Mouse (Mus musculus) mouse trophoblast stem cell (cell line): ENCODE data around the gene Col6a2.

Experiments
- in situ Hi-C, 2 experiments: fragments of 300-500 bp; cut with MseI, MboI; formaldehyde crosslinking; loops; 2 replicates in 1 of 2; 3 replicates in 1 of 2; pipeline ENCODE4 v1.15.1; 2025

Gene Col6a2

DNA sequence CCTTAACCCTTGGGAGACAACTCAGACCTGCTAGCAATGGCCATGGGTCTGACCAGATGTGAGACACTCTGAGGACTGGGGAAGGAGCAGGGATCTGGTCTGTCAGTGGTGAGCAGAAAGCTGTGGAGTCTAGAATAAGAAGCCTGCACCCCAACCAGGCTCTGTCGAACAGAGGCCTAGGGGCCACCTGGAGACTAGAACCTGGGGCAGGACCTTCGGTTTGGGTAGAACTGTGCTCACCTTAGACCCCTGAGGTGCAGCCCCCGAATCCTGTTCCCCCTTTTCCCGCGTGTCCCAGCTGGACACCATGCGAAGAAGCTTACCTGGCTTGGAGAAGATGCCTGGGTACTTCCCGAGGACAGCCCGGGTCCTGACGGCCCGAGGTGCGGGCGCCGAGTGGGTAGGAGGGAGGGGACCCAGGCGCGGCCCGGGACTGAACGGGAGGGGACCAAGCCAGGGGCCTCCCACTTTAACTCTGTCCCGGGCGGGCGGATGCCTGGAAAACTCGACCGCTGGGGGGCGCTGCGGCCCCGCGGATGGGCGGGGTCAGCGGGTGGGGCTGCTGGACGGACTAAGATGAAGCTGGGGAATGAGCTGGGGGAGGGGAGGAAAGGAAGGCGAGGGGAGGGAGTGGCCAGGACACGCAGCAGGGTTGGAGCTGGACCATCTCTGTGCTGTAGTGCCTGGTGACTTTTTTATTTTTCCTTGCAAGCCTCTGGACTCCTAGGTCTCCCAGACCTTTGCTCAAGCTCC, at the start of gene Col6a2:
Gene Col6a2, minus strand, starts transcription at position 703 of the 753 bp plus-strand sequence.
- in situ Hi-C loops = loop anchor here in 1 of 2 experiments (10.0 kb wide), 1 partner anchor 112 kb away; no protein-coding TSS in a partner anchor

DNA sequence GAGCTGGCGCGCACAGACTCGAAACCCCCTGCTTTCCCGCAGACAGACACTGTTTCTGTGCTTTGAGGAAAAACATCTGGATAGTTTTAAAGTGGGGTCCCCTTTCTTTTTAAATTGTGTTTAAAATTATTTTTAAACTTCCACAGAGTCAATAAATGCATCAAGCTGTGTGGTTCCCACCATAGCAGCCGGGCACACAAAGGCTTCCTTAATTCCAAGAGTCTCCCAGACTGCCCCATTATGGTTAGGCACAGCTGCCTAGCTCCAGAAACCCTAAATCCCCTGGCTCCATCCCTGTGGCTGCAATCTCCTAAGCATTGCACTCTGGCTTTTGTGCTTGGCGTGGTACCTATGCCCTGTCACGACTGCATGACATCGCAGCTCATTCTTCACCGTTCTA, 48.5 kb upstream of the Col6a2 start:
- in situ Hi-C loops = no loop called here

- in situ Hi-C loops = no loop called here
These were observed 45.5 kb upstream of the Col6a2 start for GRCm38 (mm10) chr10:76668947-76669284.

- in situ Hi-C loops = no loop called here
These were observed 45.0 kb upstream of the Col6a2 start for GRCm38 (mm10) chr10:76668261-76668946.

- in situ Hi-C loops = no loop called here
These were observed 43.9 kb upstream of the Col6a2 start for GRCm38 (mm10) chr10:76667197-76667805.

DNA sequence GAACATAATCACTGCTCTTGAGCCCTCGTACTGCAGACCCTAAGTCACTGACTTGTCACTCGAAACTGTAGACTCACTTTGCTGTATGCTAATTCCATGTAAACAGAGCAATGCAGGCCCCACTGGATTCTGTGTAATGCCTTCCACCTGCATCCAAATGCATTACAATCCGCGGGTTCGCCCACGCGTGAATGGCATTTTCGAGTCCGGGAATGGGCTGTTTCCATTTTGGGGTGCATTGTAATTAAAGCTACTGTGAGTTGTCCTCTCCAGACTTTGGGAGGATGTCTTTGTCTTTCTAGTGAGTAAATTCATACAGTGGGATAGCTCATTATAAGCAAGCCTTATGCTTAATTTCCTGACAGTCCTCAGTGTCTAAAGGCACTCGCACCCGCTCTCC, 42.1 kb upstream of the Col6a2 start:
- in situ Hi-C loops = no loop called here

GRCm38 (mm10) chr10:76664156-76665115, 41.0 kb upstream of the Col6a2 start:
- in situ Hi-C loops = no loop called here

- in situ Hi-C loops = no loop called here
These were observed 30.2 kb upstream of the Col6a2 start for GRCm38 (mm10) chr10:76653345-76654336.

- in situ Hi-C loops = no loop called here
These were observed 27.4 kb upstream of the Col6a2 start for GRCm38 (mm10) chr10:76650662-76651342.

- in situ Hi-C loops = no loop called here
These were observed 25.3 kb upstream of the Col6a2 start for GRCm38 (mm10) chr10:76648738-76649137.

DNA sequence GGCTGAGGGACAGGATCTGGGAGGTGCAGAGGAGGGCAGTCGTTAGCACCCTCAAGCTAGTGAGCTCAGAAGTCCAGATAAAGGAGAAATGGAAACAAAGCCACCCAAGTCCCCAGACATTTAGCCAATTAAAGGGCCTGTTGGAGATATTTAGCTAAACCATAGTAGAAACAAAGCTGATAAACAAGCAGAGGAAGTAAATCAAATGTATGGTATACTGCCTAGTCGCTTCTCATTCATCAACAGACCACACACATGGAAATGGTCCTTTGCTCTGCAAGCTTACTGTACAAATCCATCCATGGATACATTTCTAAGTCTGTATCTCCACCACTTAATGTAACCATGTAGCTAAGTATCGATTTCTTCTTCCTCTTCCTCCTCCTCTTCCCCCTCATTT, 24.0 kb upstream of the Col6a2 start:
- in situ Hi-C loops = no loop called here

GRCm38 (mm10) chr10:76645686-76646085, 22.3 kb upstream of the Col6a2 start:
- in situ Hi-C loops = no loop called here

DNA sequence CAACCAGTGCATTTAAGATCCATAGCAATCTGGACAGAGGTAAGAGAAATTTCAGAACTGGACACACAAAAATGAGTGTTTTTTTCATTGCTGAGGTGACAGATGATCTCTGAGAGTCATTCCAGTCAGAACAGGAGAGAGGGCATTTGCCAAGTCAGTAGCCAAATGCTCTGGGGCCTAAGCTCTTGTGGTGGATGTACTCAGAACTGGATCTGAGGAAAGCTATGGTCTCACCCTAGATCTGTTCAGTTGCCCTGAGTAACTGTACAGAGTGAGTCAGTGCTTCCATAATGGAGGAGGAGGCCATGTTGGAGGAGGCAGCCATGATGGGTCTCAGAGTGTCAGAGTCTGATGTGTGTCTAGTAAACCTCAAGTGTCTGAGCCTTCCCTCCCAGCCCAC, 21.6 kb upstream of the Col6a2 start:
- in situ Hi-C loops = no loop called here

DNA sequence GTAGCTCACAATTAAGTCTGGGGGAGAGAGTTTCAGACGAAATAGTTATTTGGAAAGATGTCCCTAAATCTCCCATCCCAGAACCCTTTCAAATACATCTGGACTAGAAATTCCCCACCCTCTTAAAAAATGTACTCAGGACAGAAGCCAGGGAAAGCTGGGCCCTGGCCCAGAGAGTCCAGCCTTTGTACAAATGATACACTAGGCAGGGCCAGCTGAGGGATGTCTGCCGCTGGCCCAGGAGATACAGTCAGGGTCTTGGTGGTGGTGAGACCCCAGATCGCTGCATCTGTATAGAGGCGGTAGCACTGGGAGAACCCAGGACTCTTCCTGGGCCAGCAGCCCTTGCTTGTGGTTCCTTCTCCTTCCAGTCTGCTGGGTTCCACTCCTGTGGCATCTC, 20.6 kb upstream of the Col6a2 start:
- in situ Hi-C loops = no loop called here

- in situ Hi-C loops = no loop called here
These were observed 20.0 kb upstream of the Col6a2 start for GRCm38 (mm10) chr10:76643446-76643845.

GRCm38 (mm10) chr10:76642628-76643434, 19.4 kb upstream of the Col6a2 start:
- in situ Hi-C loops = no loop called here

- in situ Hi-C loops = no loop called here
These were observed 18.6 kb upstream of the Col6a2 start for GRCm38 (mm10) chr10:76641894-76642627.

DNA sequence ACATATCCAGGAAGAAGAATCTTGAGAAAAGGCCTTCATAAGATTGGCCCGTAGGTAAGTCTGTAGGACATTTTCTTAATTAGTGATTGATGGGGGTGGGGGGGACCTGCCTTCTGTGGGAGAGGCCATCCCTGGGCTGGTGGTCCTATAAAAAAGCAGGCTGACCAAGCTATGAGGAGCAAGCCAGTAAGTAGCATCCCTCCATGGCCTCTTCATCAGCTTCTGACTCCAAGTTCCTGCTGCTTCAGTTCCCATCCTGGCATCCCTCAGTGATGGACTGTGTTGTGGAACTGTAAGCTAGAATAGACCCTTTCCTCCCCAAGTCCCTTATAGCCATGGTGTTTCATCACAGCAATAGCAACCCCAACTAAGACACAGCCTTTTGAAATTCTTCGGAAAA, 16.5 kb upstream of the Col6a2 start:
- in situ Hi-C loops = no loop called here
